Mouse (Mus musculus) olfactory bulb, adult 2 months (tissue): ENCODE results near the gene Abcg3.

ENCODE experiments used
- CTCF ChIP-seq: fragments of 200-500 bp; IDR thresholded peaks from 2 replicates; pipeline ENCODE4 v1.5.1; 2012; ENCODE audit warnings: low read depth, mild to moderate bottlenecking, low read length, moderate library complexity; ENCODE audit not compliant: insufficient read depth
- POLR2A ChIP-seq: fragments of 200-500 bp; IDR thresholded peaks from 2 replicates; pipeline ENCODE4 v1.6.1; 2012; ENCODE audit warnings: mild to moderate bottlenecking, low read depth, low read length, moderate library complexity; ENCODE audit not compliant: insufficient read depth

DNA sequence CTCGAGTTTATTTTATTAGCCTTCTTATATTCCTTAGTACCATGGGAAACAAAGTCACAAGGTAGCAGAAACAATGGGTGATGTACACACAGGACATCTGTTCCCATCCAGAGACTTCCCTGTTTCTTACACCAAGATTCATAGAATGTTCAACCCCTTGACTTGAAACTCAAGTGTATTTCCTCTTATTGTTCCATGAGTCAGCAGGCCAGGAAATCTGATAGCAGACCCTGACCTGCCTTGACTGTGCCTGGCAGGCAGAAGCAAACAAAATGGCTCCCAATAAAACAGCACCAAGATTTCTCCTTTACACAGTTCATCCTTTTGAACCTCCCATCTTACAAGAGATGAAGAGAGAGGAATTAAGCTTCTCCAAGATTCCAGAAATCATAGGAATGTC, 30.0 kb upstream of the Abcg3 start:
- TF ChIP-seq CTCF: no peak
- TF ChIP-seq POLR2A: no peak
